Mouse (Mus musculus): Measurements from ENCODE around the gene Tuba3a. TPM values are rescaled to one million over a fixed set of nuclear protein-coding genes. Genes with fewer than 3 reads are reported as not detected.
"Not testable (repeated sequence)": the region's sequence is repeated elsewhere in the genome, so short reads cannot be mapped to it uniquely, and the experiment has no call there.

Tuba3a gene
- polyA plus RNA-seq, 1 experiment, result not detected

DNA sequence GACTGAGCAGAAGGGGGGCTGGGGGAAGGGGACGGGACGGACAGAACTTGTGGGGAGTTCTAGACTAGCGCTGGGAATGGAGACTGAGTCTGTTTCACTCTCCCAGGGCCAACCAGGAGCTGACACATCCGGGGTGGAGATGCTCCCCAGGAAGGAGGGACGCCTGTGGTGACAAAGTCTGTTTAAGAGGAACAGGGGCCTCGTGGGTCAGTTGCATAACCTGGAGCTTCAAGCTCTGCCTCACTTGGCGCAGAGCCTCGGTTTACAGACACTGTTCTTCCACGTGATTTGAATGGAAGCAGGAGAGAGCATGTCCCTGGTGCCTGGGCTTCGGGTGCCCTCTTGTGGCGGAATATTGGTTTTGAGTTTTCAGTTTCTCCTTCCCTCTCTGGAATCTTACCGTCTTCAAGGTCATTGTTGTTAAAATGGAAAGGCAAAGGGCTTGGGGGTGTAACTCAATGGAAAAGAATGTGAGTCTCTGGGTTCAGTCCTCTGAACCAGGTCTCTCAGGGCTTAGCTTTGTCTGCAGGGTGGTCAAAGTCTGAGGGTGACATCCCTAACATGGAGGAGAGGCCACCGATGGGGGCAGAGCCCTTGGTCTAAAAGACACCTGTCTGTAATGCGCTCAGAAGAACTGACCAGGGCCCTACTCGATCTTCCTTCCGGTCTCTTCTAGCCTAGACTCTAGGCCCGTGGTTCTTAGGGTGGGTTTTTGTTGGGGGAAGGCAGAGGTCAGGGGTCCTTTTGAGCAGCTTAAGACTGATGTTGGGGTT, 14.2 kb downstream of the Tuba3a start:
- H3K4me3 ChIP-seq (ENCODE audit: insufficient read depth, low read length), result peak overlapping the region; percentile 38
- H3K4me1 ChIP-seq (ENCODE audit: control insufficient read depth, insufficient read depth, low read length), result peaks cover 8% of the 10 kb centered on the region; the same call in 1 of the 2 replicates
- H3K27ac ChIP-seq (ENCODE audit: insufficient read depth, low read depth, low read length), result peak overlapping the region; percentile 80
- no peak for TF ChIP-seq POLR2A (IDR thresholded peaks at IDR 0.05; ENCODE audit: borderline replicate concordance, low read depth, low read length)
- TF ChIP-seq CTCF (IDR thresholded peaks at IDR 0.05; ENCODE audit: low read depth, low read length), result peak; percentile 49; the same call in 1 of the 2 replicates

DNA sequence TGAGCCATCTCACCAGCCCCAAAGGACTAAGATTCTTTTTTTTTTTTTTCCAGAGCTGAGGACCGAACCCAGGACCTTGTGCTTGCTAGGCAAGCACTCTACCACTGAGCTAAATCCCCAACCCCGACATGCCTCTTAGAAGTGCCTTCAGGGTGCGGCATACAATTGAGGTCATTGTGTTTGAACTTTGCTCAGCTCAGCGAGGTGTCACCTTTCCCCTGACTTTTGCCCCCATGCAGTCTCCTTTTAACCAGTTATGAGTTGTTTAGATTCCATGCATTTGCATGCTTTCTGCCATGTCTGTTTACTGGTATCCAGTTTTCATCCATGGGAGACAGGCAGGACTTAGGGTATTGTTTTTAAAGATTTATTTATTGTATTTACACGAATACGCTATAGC, 17.0 kb downstream of the Tuba3a start:
- no peak for TF ChIP-seq CTCF (IDR thresholded peaks at IDR 0.05; ENCODE audit: low read depth, low read length)
- TF ChIP-seq POLR2A (IDR thresholded peaks at IDR 0.05; ENCODE audit: borderline replicate concordance, low read depth, low read length), result no peak
- Histone ChIP-seq H3K4me3 (ENCODE audit: insufficient read depth, low read length) (no peak overlapping the region), H3K27ac (ENCODE audit: insufficient read depth, low read depth, low read length) (no peak overlapping the region), H3K4me1 (ENCODE audit: control insufficient read depth, insufficient read depth, low read length) (peaks cover 12% of the 10 kb centered on the region; the same call in 1 of the 2 replicates)

DNA sequence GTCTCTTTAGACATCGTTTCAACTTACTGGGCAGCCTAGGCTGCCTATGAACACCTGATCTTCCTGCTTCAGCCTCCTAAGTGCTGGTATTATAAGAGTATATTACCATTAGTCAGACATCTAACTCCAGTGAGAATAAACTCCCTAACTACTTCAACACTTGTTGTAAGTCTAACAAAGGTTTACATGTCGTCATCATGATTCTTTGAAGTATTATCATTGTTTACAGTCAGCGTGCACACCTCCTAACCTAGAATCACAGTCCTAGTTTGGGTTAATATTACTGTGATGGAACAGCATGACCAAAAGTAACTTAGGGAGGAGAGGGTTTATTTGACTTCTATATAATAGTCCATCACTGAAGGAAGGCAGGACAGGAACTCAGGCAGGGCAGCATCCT, 18.4 kb downstream of the Tuba3a start:
- Histone ChIP-seq H3K4me3 (ENCODE audit: insufficient read depth, low read length) (no peak overlapping the region), H3K4me1 (ENCODE audit: control insufficient read depth, insufficient read depth, low read length) (peaks cover 12% of the 10 kb centered on the region; the same call in 1 of the 2 replicates), H3K27ac (ENCODE audit: insufficient read depth, low read depth, low read length) (no peak overlapping the region)
- no peak for TF ChIP-seq POLR2A (IDR thresholded peaks at IDR 0.05; ENCODE audit: borderline replicate concordance, low read depth, low read length)
- TF ChIP-seq CTCF (IDR thresholded peaks at IDR 0.05; ENCODE audit: low read depth, low read length), result no peak

DNA sequence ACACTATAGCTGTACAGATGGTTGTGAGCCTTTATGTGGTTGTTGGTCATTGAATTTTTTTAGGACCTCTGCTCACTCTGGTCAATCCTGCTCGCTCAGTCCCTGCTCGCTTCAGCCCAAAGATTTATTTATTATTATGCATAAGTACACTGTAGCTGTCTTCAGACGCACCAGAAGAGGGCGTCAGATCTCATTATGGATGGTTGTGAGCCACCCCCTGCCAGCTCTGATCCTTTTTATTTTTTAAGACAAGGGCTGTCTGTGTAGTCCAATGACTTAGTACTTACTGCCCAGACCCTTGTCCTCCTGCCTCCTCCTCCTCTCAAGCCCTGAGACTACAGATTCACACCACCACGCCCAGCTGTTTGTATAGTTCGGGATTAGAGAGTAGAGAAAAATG, 19.2 kb downstream of the Tuba3a start:
- not testable (repeated sequence) for H3K4me3 ChIP-seq (ENCODE audit: insufficient read depth, low read length); H3K27ac ChIP-seq (ENCODE audit: insufficient read depth, low read depth, low read length); H3K4me1 ChIP-seq (ENCODE audit: control insufficient read depth, insufficient read depth, low read length)

DNA sequence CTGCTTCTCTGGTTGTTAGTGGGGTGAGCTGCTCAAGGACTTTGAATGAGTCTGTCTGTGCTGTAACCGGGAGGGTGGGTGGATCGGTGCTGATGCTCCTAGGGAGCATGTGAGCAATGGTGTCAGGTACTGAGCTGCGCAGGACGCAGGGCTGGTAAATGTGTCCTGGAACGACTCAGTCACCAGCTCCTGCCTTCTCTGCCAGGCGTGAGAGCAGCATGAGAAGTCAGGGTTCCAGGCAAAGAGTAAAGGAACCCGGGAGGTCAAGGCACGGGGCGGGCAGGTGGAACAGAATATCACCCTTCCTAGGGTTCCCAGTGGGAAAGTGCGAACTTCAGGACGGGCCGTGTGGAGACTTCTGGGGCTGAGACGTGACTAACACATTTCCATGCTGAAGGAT, 19.8 kb downstream of the Tuba3a start:
- Histone ChIP-seq H3K27ac (ENCODE audit: insufficient read depth, low read depth, low read length) (no peak overlapping the region), H3K4me1 (ENCODE audit: control insufficient read depth, insufficient read depth, low read length) (peaks cover 7% of the 10 kb centered on the region; the same call in 1 of the 2 replicates), H3K4me3 (ENCODE audit: insufficient read depth, low read length) (no peak overlapping the region)
- TF ChIP-seq POLR2A (IDR thresholded peaks at IDR 0.05; ENCODE audit: borderline replicate concordance, low read depth, low read length) (no peak), CTCF (IDR thresholded peaks at IDR 0.05; ENCODE audit: low read depth, low read length) (no peak)

DNA sequence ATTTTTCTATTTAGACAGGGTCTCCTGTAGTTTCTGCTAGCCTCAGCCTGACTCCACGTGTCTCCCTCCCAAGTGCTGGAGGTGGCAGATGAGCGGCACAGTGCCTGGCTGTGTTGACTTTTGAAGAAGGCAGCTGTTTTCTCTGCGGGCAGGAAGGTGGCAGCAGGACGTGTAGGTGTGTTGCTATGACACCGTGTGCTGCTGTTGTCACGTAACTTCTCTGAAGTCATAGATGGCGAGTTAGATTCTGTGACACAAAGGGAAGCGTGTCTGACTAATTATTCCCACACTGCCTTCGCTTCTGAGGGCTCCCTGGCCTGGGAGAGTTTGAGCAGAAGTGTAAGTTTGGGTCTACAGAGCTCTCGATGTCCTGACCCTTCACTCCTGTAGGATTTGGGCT, 20.6 kb downstream of the Tuba3a start:
- no peak overlapping the region for H3K27ac ChIP-seq (ENCODE audit: insufficient read depth, low read depth, low read length)
- peaks cover 3% of the 10 kb centered on the region; the same call in 1 of the 2 replicates for H3K4me1 ChIP-seq (ENCODE audit: control insufficient read depth, insufficient read depth, low read length)
- H3K4me3 ChIP-seq (ENCODE audit: insufficient read depth, low read length), result no peak overlapping the region
- TF ChIP-seq POLR2A (IDR thresholded peaks at IDR 0.05; ENCODE audit: borderline replicate concordance, low read depth, low read length) (no peak), CTCF (IDR thresholded peaks at IDR 0.05; ENCODE audit: low read depth, low read length) (no peak)

DNA sequence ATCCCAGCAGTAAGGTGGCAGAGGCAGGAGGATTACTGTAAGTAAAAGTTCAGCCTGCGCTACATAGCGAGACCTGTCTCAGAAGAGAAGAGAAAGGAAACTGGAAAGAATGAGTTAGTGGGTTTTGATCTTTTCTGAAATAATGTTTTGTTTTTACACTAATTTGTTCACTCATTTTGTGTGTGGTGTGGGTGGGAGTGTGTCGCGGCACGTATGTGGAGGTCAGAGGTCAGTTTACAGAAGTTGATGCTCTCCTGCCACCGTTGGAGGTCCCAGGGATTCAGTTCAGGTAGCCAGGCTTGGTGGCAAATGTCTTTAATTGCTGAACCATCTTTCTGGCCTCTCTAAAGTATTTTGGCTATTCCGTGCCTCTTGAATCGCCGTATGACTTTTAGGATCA, 21.6 kb downstream of the Tuba3a start:
- no peak overlapping the region for H3K27ac ChIP-seq (ENCODE audit: insufficient read depth, low read depth, low read length)
- TF ChIP-seq POLR2A (IDR thresholded peaks at IDR 0.05; ENCODE audit: borderline replicate concordance, low read depth, low read length), result no peak
- TF ChIP-seq CTCF (IDR thresholded peaks at IDR 0.05; ENCODE audit: low read depth, low read length), result no peak
- H3K4me3 ChIP-seq (ENCODE audit: insufficient read depth, low read length), result no peak overlapping the region
- H3K4me1 ChIP-seq (ENCODE audit: control insufficient read depth, insufficient read depth, low read length), result peaks cover 3% of the 10 kb centered on the region; the same call in 1 of the 2 replicates

DNA sequence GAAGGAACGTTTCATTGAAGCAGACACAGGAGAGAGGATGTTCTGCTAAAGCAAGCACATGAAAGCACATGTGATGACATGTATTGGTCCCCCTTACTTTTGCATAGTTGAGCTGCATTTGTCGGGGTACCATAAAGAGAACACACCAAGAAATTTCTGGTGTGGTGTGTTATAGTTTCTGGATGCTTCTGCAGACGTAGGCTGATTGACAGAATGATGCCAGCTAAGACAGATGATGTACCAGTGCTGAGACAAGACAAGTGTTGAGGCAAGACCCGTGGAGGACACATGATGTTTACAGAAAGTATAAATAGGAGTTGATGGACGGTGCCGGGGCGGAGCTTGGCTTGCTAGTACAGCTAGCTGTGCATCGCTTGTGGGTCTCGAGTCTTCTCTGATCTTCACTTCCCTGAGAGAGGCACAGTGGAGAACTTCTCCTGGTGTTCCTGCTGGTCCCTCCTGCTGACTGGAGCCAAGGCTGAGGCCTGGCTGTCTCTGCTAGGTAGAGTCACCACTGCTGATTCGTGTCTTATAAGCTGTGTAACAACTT, 25.8 kb downstream of the Tuba3a start:
- Histone ChIP-seq H3K4me3 (ENCODE audit: insufficient read depth, low read length) (no peak overlapping the region), H3K4me1 (ENCODE audit: control insufficient read depth, insufficient read depth, low read length) (peaks cover 24% of the 10 kb centered on the region), H3K27ac (ENCODE audit: insufficient read depth, low read depth, low read length) (no peak overlapping the region)
- no peak for TF ChIP-seq CTCF (IDR thresholded peaks at IDR 0.05; ENCODE audit: low read depth, low read length)

DNA sequence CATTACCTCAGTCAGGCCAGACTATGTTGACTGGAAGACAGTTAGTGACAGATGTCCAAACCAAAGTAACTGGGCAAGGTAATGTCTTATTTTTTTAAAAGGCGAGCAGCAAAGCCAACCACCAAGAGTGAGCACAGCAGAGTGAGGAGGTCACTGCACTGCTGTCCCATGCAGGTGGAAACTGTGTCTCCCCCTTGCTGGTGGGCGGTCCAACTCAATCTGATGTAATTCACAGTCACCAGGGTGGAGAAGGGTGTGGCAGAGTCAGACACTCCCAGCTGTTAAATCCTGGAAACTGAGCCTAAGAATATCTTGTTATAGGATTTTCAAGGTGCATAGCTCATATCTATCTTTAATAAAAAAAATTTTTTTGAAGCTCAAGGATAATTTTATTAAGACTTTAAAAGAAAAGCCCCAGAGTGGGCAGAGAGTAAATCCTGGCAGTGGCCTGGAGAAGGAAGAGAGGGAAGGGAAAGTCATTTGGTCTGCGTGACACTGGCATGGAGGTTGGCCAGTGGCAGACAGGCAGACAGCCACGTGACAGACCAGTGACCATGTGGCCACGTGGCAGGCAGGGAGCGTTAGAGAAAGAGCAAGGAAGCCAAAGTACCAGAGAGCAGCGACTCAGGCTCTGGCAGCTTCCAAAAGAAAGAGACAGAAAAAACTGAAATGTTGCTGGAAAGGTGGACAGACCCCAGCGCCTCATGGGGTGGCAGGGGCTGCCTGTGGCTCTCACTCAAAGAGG, 29.4 kb downstream of the Tuba3a start:
- peaks cover 40% of the 10 kb centered on the region for H3K4me1 ChIP-seq (ENCODE audit: control insufficient read depth, insufficient read depth, low read length)
- TF ChIP-seq POLR2A (IDR thresholded peaks at IDR 0.05; ENCODE audit: borderline replicate concordance, low read depth, low read length) (no peak), CTCF (IDR thresholded peaks at IDR 0.05; ENCODE audit: low read depth, low read length) (no peak)
- no peak overlapping the region for H3K4me3 ChIP-seq (ENCODE audit: insufficient read depth, low read length)
- peak overlapping the region; percentile 97 for H3K27ac ChIP-seq (ENCODE audit: insufficient read depth, low read depth, low read length)

DNA sequence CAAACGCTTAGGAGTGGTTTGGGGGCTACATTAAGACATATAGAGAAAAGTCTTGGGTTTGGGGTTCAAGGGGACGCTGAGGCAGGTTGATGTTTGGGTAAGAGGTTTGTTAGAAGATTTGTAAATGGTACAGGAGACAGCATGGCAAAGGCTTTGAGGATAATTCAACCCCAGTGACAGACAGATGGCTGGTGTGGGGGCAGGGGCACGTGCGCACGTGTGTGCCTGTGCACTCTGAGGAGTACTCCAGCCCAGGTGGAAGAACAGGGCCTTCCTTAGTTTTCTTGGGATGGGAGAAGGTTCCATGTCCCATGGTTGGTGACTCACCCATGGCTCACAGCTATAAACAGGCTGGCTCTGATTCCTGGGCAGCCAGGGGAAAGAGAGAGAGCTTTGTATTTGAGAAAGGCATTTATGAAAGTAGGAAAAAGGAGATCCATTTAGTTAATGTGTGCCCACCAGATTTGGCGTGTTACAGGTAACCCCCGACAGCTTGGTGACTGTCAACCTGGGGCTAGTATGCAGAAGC, 30.3 kb downstream of the Tuba3a start:
- TF ChIP-seq CTCF (IDR thresholded peaks at IDR 0.05; ENCODE audit: low read depth, low read length), result no peak
- no peak for TF ChIP-seq POLR2A (IDR thresholded peaks at IDR 0.05; ENCODE audit: borderline replicate concordance, low read depth, low read length)
- Histone ChIP-seq H3K4me1 (ENCODE audit: control insufficient read depth, insufficient read depth, low read length) (peaks cover 40% of the 10 kb centered on the region), H3K27ac (ENCODE audit: insufficient read depth, low read depth, low read length) (peak overlapping the region; percentile 97), H3K4me3 (ENCODE audit: insufficient read depth, low read length) (no peak overlapping the region)

Data from bone marrow macrophage, adult 2 months (primary cell).